Mouse (Mus musculus) Muller cell, postnatal 12 days (primary cell): ENCODE measurements around the gene Nnat.

Source experiments
- DNase-seq: peaks from one replicate; pipeline ENCODE4 v3.0.0-alpha.2; 2015; ENCODE audit errors: inconsistent ontology term

The Nnat gene

GRCm38 (mm10) chr2:157605025-157605675 lies 45.3 kb downstream of the Nnat start:
- DNase-seq: peak; percentile 70

GRCm38 (mm10) chr2:157607542-157608236 lies 47.8 kb downstream of the Nnat start:
- DNase-seq: no peak

- no peak for DNase-seq
These were observed 51.9 kb downstream of the Nnat start for GRCm38 (mm10) chr2:157611735-157612134.
